Mouse (Mus musculus): ENCODE data around the gene Pkd1l2. TPM values are rescaled to one million over a fixed set of nuclear protein-coding genes. Genes with fewer than 3 reads are reported as not detected.

Gene Pkd1l2
- polyA plus RNA-seq, 1 experiment from 2014 or later: not detected

- H3K9me3 ChIP-seq (ENCODE audit: control insufficient read depth, low read length): no peaks in the 10 kb centered on the region
- DNase-seq (ENCODE audit: low spot score): no peak
- no peak for ATAC-seq (ENCODE audit: insufficient read depth, low FRiP score, low TSS enrichment)
- 0 out of 2 replicates have a peak overlapping the region, but pooled peaks have one; percentile 23 for H3K9ac ChIP-seq (ENCODE audit: low read length)
- no peak overlapping the region for H3K27ac ChIP-seq (ENCODE audit: low read depth, low read length)
- H3K4me3 ChIP-seq (ENCODE audit: low read depth, low read length): peak overlapping the region; percentile 53
- no peaks in the 10 kb centered on the region for H3K36me3 ChIP-seq (ENCODE audit: control insufficient read depth, insufficient read depth, low read length)
- no peaks in the 10 kb centered on the region for H3K27me3 ChIP-seq (ENCODE audit: control insufficient read depth, insufficient read depth, low read length)
- 31% methylated on average over 8 of the region's 8 CpGs for WGBS
- H3K4me2 ChIP-seq (ENCODE audit: low read depth): peak overlapping the region; percentile 59
- H3K4me1 ChIP-seq (ENCODE audit: control insufficient read depth, insufficient read depth, low read length): no peaks in the 10 kb centered on the region
These were observed 104.2 kb downstream of the Pkd1l2 start for GRCm38 (mm10) chr8:116978052-116978451.

GRCm38 (mm10) chr8:116975606-116976005 lies 106.6 kb downstream of the Pkd1l2 start:
- H3K4me3 ChIP-seq (ENCODE audit: low read depth, low read length): no peak overlapping the region
- no peaks in the 10 kb centered on the region for H3K36me3 ChIP-seq (ENCODE audit: control insufficient read depth, insufficient read depth, low read length)
- no peak overlapping the region for H3K9ac ChIP-seq (ENCODE audit: low read length)
- no peak for DNase-seq (ENCODE audit: low spot score)
- H3K4me2 ChIP-seq (ENCODE audit: low read depth): no peak overlapping the region
- H3K27me3 ChIP-seq (ENCODE audit: control insufficient read depth, insufficient read depth, low read length): no peaks in the 10 kb centered on the region
- no peaks in the 10 kb centered on the region for H3K4me1 ChIP-seq (ENCODE audit: control insufficient read depth, insufficient read depth, low read length)
- no peaks in the 10 kb centered on the region for H3K9me3 ChIP-seq (ENCODE audit: control insufficient read depth, low read length)
- no peak for ATAC-seq (ENCODE audit: insufficient read depth, low FRiP score, low TSS enrichment)
- H3K27ac ChIP-seq (ENCODE audit: low read depth, low read length): no peak overlapping the region
- WGBS: 72% methylated on average over 5 of the region's 5 CpGs

GRCm38 (mm10) chr8:116975066-116975465 lies 107.2 kb downstream of the Pkd1l2 start:
- Histone ChIP-seq H3K27me3 (ENCODE audit: control insufficient read depth, insufficient read depth, low read length) (no peaks in the 10 kb centered on the region), H3K9me3 (ENCODE audit: control insufficient read depth, low read length) (no peaks in the 10 kb centered on the region), H3K4me3 (ENCODE audit: low read depth, low read length) (no peak overlapping the region), H3K4me1 (ENCODE audit: control insufficient read depth, insufficient read depth, low read length) (no peaks in the 10 kb centered on the region), H3K27ac (ENCODE audit: low read depth, low read length) (no peak overlapping the region), H3K36me3 (ENCODE audit: control insufficient read depth, insufficient read depth, low read length) (no peaks in the 10 kb centered on the region), H3K9ac (ENCODE audit: low read length) (no peak overlapping the region), H3K4me2 (ENCODE audit: low read depth) (no peak overlapping the region)
- WGBS: 39% methylated on average over 5 of the region's 5 CpGs
- DNase-seq (ENCODE audit: low spot score): no peak
- ATAC-seq (ENCODE audit: insufficient read depth, low FRiP score, low TSS enrichment): no peak

- no peak overlapping the region for H3K9ac ChIP-seq (ENCODE audit: low read length)
- no peak for DNase-seq (ENCODE audit: low spot score)
- H3K9me3 ChIP-seq (ENCODE audit: control insufficient read depth, low read length): no peaks in the 10 kb centered on the region
- no peak overlapping the region for H3K4me2 ChIP-seq (ENCODE audit: low read depth)
- ATAC-seq (ENCODE audit: insufficient read depth, low FRiP score, low TSS enrichment): no peak
- H3K27me3 ChIP-seq (ENCODE audit: control insufficient read depth, insufficient read depth, low read length): no peaks in the 10 kb centered on the region
- H3K4me1 ChIP-seq (ENCODE audit: control insufficient read depth, insufficient read depth, low read length): no peaks in the 10 kb centered on the region
- no peaks in the 10 kb centered on the region for H3K36me3 ChIP-seq (ENCODE audit: control insufficient read depth, insufficient read depth, low read length)
- WGBS: 83% methylated on average over 6 of the region's 6 CpGs
- no peak overlapping the region for H3K4me3 ChIP-seq (ENCODE audit: low read depth, low read length)
- H3K27ac ChIP-seq (ENCODE audit: low read depth, low read length): no peak overlapping the region
These were observed 112.7 kb downstream of the Pkd1l2 start for GRCm38 (mm10) chr8:116969531-116969930.

GRCm38 (mm10) chr8:116954415-116954814 lies 127.8 kb downstream of the Pkd1l2 start:
- 93% methylated on average over 9 of the region's 9 CpGs for WGBS
- Histone ChIP-seq H3K27ac (ENCODE audit: low read depth, low read length) (no peak overlapping the region), H3K4me3 (ENCODE audit: low read depth, low read length) (no peak overlapping the region), H3K4me2 (ENCODE audit: low read depth) (no peak overlapping the region), H3K27me3 (ENCODE audit: control insufficient read depth, insufficient read depth, low read length) (no peaks in the 10 kb centered on the region), H3K9me3 (ENCODE audit: control insufficient read depth, low read length) (no peaks in the 10 kb centered on the region), H3K4me1 (ENCODE audit: control insufficient read depth, insufficient read depth, low read length) (no peaks in the 10 kb centered on the region), H3K9ac (ENCODE audit: low read length) (no peak overlapping the region), H3K36me3 (ENCODE audit: control insufficient read depth, insufficient read depth, low read length) (peaks cover 7% of the 10 kb centered on the region)
- DNase-seq (ENCODE audit: low spot score) (no peak), ATAC-seq (ENCODE audit: insufficient read depth, low FRiP score, low TSS enrichment) (no peak)

- no peak overlapping the region for H3K4me2 ChIP-seq (ENCODE audit: low read depth)
- H3K9me3 ChIP-seq (ENCODE audit: control insufficient read depth, low read length): no peaks in the 10 kb centered on the region
- no peaks in the 10 kb centered on the region for H3K27me3 ChIP-seq (ENCODE audit: control insufficient read depth, insufficient read depth, low read length)
- ATAC-seq (ENCODE audit: insufficient read depth, low FRiP score, low TSS enrichment): no peak
- no peak overlapping the region for H3K27ac ChIP-seq (ENCODE audit: low read depth, low read length)
- H3K4me1 ChIP-seq (ENCODE audit: control insufficient read depth, insufficient read depth, low read length): no peaks in the 10 kb centered on the region
- 94% methylated on average over 8 of the region's 8 CpGs for WGBS
- peaks cover 7% of the 10 kb centered on the region for H3K36me3 ChIP-seq (ENCODE audit: control insufficient read depth, insufficient read depth, low read length)
- no peak for DNase-seq (ENCODE audit: low spot score)
- H3K4me3 ChIP-seq (ENCODE audit: low read depth, low read length): no peak overlapping the region
- no peak overlapping the region for H3K9ac ChIP-seq (ENCODE audit: low read length)
These were observed 129.8 kb downstream of the Pkd1l2 start for GRCm38 (mm10) chr8:116952428-116952827.

GRCm38 (mm10) chr8:116951778-116952177 lies 130.5 kb downstream of the Pkd1l2 start:
- H3K4me3 ChIP-seq (ENCODE audit: low read depth, low read length): no peak overlapping the region
- H3K4me2 ChIP-seq (ENCODE audit: low read depth): no peak overlapping the region
- H3K27ac ChIP-seq (ENCODE audit: low read depth, low read length): no peak overlapping the region
- no peaks in the 10 kb centered on the region for H3K27me3 ChIP-seq (ENCODE audit: control insufficient read depth, insufficient read depth, low read length)
- H3K9ac ChIP-seq (ENCODE audit: low read length): no peak overlapping the region
- no peaks in the 10 kb centered on the region for H3K9me3 ChIP-seq (ENCODE audit: control insufficient read depth, low read length)
- ATAC-seq (ENCODE audit: insufficient read depth, low FRiP score, low TSS enrichment) (no peak), DNase-seq (ENCODE audit: low spot score) (no peak)
- 92% methylated on average over 2 of the region's 2 CpGs for WGBS
- H3K4me1 ChIP-seq (ENCODE audit: control insufficient read depth, insufficient read depth, low read length): no peaks in the 10 kb centered on the region
- peaks cover 5% of the 10 kb centered on the region for H3K36me3 ChIP-seq (ENCODE audit: control insufficient read depth, insufficient read depth, low read length)

GRCm38 (mm10) chr8:116951369-116951768 lies 130.9 kb downstream of the Pkd1l2 start:
- H3K9me3 ChIP-seq (ENCODE audit: control insufficient read depth, low read length): no peaks in the 10 kb centered on the region
- DNase-seq (ENCODE audit: low spot score): no peak
- H3K4me2 ChIP-seq (ENCODE audit: low read depth): no peak overlapping the region
- no peak overlapping the region for H3K9ac ChIP-seq (ENCODE audit: low read length)
- H3K27me3 ChIP-seq (ENCODE audit: control insufficient read depth, insufficient read depth, low read length): no peaks in the 10 kb centered on the region
- no peak overlapping the region for H3K27ac ChIP-seq (ENCODE audit: low read depth, low read length)
- ATAC-seq (ENCODE audit: insufficient read depth, low FRiP score, low TSS enrichment): no peak
- WGBS: 87% methylated on average over 5 of the region's 5 CpGs
- H3K36me3 ChIP-seq (ENCODE audit: control insufficient read depth, insufficient read depth, low read length): peaks cover 2% of the 10 kb centered on the region
- H3K4me1 ChIP-seq (ENCODE audit: control insufficient read depth, insufficient read depth, low read length): no peaks in the 10 kb centered on the region
- H3K4me3 ChIP-seq (ENCODE audit: low read depth, low read length): no peak overlapping the region

- Histone ChIP-seq H3K27ac (ENCODE audit: low read depth, low read length) (no peak overlapping the region), H3K4me3 (ENCODE audit: low read depth, low read length) (no peak overlapping the region), H3K36me3 (ENCODE audit: control insufficient read depth, insufficient read depth, low read length) (no peaks in the 10 kb centered on the region), H3K4me1 (ENCODE audit: control insufficient read depth, insufficient read depth, low read length) (peaks cover 9% of the 10 kb centered on the region), H3K4me2 (ENCODE audit: low read depth) (no peak overlapping the region), H3K27me3 (ENCODE audit: control insufficient read depth, insufficient read depth, low read length) (no peaks in the 10 kb centered on the region), H3K9me3 (ENCODE audit: control insufficient read depth, low read length) (no peaks in the 10 kb centered on the region), H3K9ac (ENCODE audit: low read length) (no peak overlapping the region)
- WGBS: 83% methylated on average over 7 of the region's 7 CpGs
- DNase-seq (ENCODE audit: low spot score) (no peak), ATAC-seq (ENCODE audit: insufficient read depth, low FRiP score, low TSS enrichment) (no peak)
These were observed 134.7 kb downstream of the Pkd1l2 start for GRCm38 (mm10) chr8:116947589-116947988.
